Mouse (Mus musculus) layer of hippocampus, adult 11-12 months (tissue): ENCODE results near the gene Spen.

ENCODE experiments used
- DNase-seq: peaks from one replicate; pipeline ENCODE4 v3.0.0; 2022; ENCODE audit warnings: low spot score

Spen gene

GRCm38 (mm10) chr4:141420886-141421285 is 117.5 kb downstream of the Spen start:
- no peak for DNase-seq

- DNase-seq: no peak
Measured at GRCm38 (mm10) chr4:141420192-141420829, 118.1 kb downstream of the Spen start, which contains the start of gene Hspb7. Gene Hspb7, plus strand, starts transcription at chr4:141420779.

- DNase-seq: no peak
Measured at GRCm38 (mm10) chr4:141419398-141420191, 118.8 kb downstream of the Spen start.
